Mouse (Mus musculus): Measurements from ENCODE around the gene Ankrd39. TPM values are rescaled to one million over a fixed set of nuclear protein-coding genes. Genes with fewer than 3 reads are reported as not detected.

Ankrd39 gene
- total and polyA plus RNA-seq, 3 experiments: 6.2 to 11.1 (median 6.3) TPM

- Histone ChIP-seq H3K79me2 (replicated peaks; ENCODE audit: control insufficient read depth, insufficient read depth, low read length) (no peaks in the 10 kb centered on the region), H3K4me3 (no peak overlapping the region), H3K9ac (ENCODE audit: low read depth, low read length) (no peak overlapping the region), H3K27ac (no peak overlapping the region; the same call in 1 of the 2 replicates), H3K27me3 (ENCODE audit: control insufficient read depth, insufficient read depth, low read length) (no peaks in the 10 kb centered on the region), H3K36me3 (ENCODE audit: control insufficient read depth, insufficient read depth, low read length) (no peaks in the 10 kb centered on the region), H3K4me1 (ENCODE audit: control insufficient read depth, insufficient read depth, low read length) (peaks cover 21% of the 10 kb centered on the region)
- DNase-seq: no peak
- 83% methylated on average over 9 of the region's 9 CpGs for WGBS
- intact Hi-C loops (cut with DNase I): loop anchor here (2.0 kb wide), 2 partner anchors 14 to 44 kb away; no protein-coding TSS in a partner anchor
- TF ChIP-seq POLR2A (IDR thresholded peaks at IDR 0.05; ENCODE audit: insufficient read depth, low read depth, low read length) (no peak), EP300 (IDR thresholded peaks at IDR 0.05; ENCODE audit: insufficient read depth, low read depth, low read length) (no peak), CTCF (IDR thresholded peaks at IDR 0.05) (no peak)
Observed at GRCm38 (mm10) chr1:36590664-36591063, 43.4 kb upstream of the Ankrd39 start.

GRCm38 (mm10) chr1:36589486-36589885 lies 42.2 kb upstream of the Ankrd39 start:
- no peaks in the 10 kb centered on the region for H3K79me2 ChIP-seq (replicated peaks; ENCODE audit: control insufficient read depth, insufficient read depth, low read length)
- H3K9ac ChIP-seq (ENCODE audit: low read depth, low read length): no peak overlapping the region
- H3K4me1 ChIP-seq (ENCODE audit: control insufficient read depth, insufficient read depth, low read length): peaks cover 19% of the 10 kb centered on the region
- DNase-seq: peak; percentile 80 to 87
- intact Hi-C loops (cut with DNase I): loop anchor here (2.0 kb wide), 1 partner anchor 35 kb away; no protein-coding TSS in a partner anchor
- TF ChIP-seq CTCF (IDR thresholded peaks at IDR 0.05): peak; percentile 38
- TF ChIP-seq EP300 (IDR thresholded peaks at IDR 0.05; ENCODE audit: insufficient read depth, low read depth, low read length): peak; percentile 86; the same call in 1 of the 2 replicates
- TF ChIP-seq POLR2A (IDR thresholded peaks at IDR 0.05; ENCODE audit: insufficient read depth, low read depth, low read length): 0 out of 2 replicates have a peak, but pooled peaks have one; percentile 22
- no peak overlapping the region for H3K4me3 ChIP-seq
- WGBS: 6% methylated on average over 6 of the region's 6 CpGs
- no peaks in the 10 kb centered on the region for H3K27me3 ChIP-seq (ENCODE audit: control insufficient read depth, insufficient read depth, low read length)
- H3K36me3 ChIP-seq (ENCODE audit: control insufficient read depth, insufficient read depth, low read length): no peaks in the 10 kb centered on the region
- peak overlapping the region; percentile 91 for H3K27ac ChIP-seq

GRCm38 (mm10) chr1:36588476-36589450 lies 41.5 kb upstream of the Ankrd39 start:
- H3K4me3 ChIP-seq: no peak overlapping the region
- H3K9ac ChIP-seq (ENCODE audit: low read depth, low read length): peak overlapping the region; percentile 28
- H3K79me2 ChIP-seq (replicated peaks; ENCODE audit: control insufficient read depth, insufficient read depth, low read length): no peaks in the 10 kb centered on the region
- H3K36me3 ChIP-seq (ENCODE audit: control insufficient read depth, insufficient read depth, low read length): no peaks in the 10 kb centered on the region
- H3K4me1 ChIP-seq (ENCODE audit: control insufficient read depth, insufficient read depth, low read length): peaks cover 19% of the 10 kb centered on the region
- TF ChIP-seq CTCF (IDR thresholded peaks at IDR 0.05) (no peak), EP300 (IDR thresholded peaks at IDR 0.05; ENCODE audit: insufficient read depth, low read depth, low read length) (no peak), POLR2A (IDR thresholded peaks at IDR 0.05; ENCODE audit: insufficient read depth, low read depth, low read length) (0 out of 2 replicates have a peak, but pooled peaks have one; percentile 23)
- H3K27ac ChIP-seq: peak overlapping the region; percentile 91
- WGBS: 30% methylated on average over 13 of the region's 13 CpGs
- DNase-seq: peak; percentile 66 to 69
- intact Hi-C loops (cut with DNase I): loop anchor here (2.0 kb wide), 1 partner anchor 34 kb away; no protein-coding TSS in a partner anchor
- H3K27me3 ChIP-seq (ENCODE audit: control insufficient read depth, insufficient read depth, low read length): no peaks in the 10 kb centered on the region

GRCm38 (mm10) chr1:36587860-36588259 lies 40.6 kb upstream of the Ankrd39 start:
- TF ChIP-seq CTCF (IDR thresholded peaks at IDR 0.05): no peak
- TF ChIP-seq EP300 (IDR thresholded peaks at IDR 0.05; ENCODE audit: insufficient read depth, low read depth, low read length): no peak
- no peak for TF ChIP-seq POLR2A (IDR thresholded peaks at IDR 0.05; ENCODE audit: insufficient read depth, low read depth, low read length)
- no peak for DNase-seq
- H3K79me2 ChIP-seq (replicated peaks; ENCODE audit: control insufficient read depth, insufficient read depth, low read length): no peaks in the 10 kb centered on the region
- H3K9ac ChIP-seq (ENCODE audit: low read depth, low read length): no peak overlapping the region
- intact Hi-C loops (cut with DNase I): loop anchor here (2.0 kb wide), 1 partner anchor 33 kb away; no protein-coding TSS in a partner anchor
- no peaks in the 10 kb centered on the region for H3K27me3 ChIP-seq (ENCODE audit: control insufficient read depth, insufficient read depth, low read length)
- no peak overlapping the region for H3K4me3 ChIP-seq
- H3K4me1 ChIP-seq (ENCODE audit: control insufficient read depth, insufficient read depth, low read length): peaks cover 19% of the 10 kb centered on the region
- peak overlapping the region; percentile 91 for H3K27ac ChIP-seq
- H3K36me3 ChIP-seq (ENCODE audit: control insufficient read depth, insufficient read depth, low read length): no peaks in the 10 kb centered on the region
- WGBS: 91% methylated on average over 6 of the region's 6 CpGs

- Histone ChIP-seq H3K27ac (no peak overlapping the region), H3K27me3 (ENCODE audit: control insufficient read depth, insufficient read depth, low read length) (no peaks in the 10 kb centered on the region), H3K4me3 (no peak overlapping the region), H3K79me2 (replicated peaks; ENCODE audit: control insufficient read depth, insufficient read depth, low read length) (no peaks in the 10 kb centered on the region), H3K9ac (ENCODE audit: low read depth, low read length) (no peak overlapping the region), H3K36me3 (ENCODE audit: control insufficient read depth, insufficient read depth, low read length) (no peaks in the 10 kb centered on the region), H3K4me1 (ENCODE audit: control insufficient read depth, insufficient read depth, low read length) (peaks cover 27% of the 10 kb centered on the region)
- no peak for DNase-seq
- WGBS: 86% methylated on average over 4 of the region's 4 CpGs
- intact Hi-C loops (cut with DNase I): no loop called here
- TF ChIP-seq EP300 (IDR thresholded peaks at IDR 0.05; ENCODE audit: insufficient read depth, low read depth, low read length) (no peak), CTCF (IDR thresholded peaks at IDR 0.05) (no peak), POLR2A (IDR thresholded peaks at IDR 0.05; ENCODE audit: insufficient read depth, low read depth, low read length) (no peak)
Observed at GRCm38 (mm10) chr1:36586288-36586687, 39.0 kb upstream of the Ankrd39 start.
